Mouse (Mus musculus) brown adipose tissue, adult 24 weeks (tissue): ENCODE data around the gene Phf24. TPM values are rescaled to one million over a fixed set of nuclear protein-coding genes. Genes with fewer than 3 reads are reported as not detected.

Experiments used
- H3K27ac ChIP-seq: fragments of 200-500 bp; replicated peaks from 2 replicates; pipeline ENCODE4 v1.5.1; 2012; ENCODE audit warnings: low read depth, mild to moderate bottlenecking, low read length
- H3K4me1 ChIP-seq: fragments of 200-500 bp; 2 replicates; pipeline ENCODE4 v1.6.1; 2012; ENCODE audit warnings: low read length, mixed read lengths; ENCODE audit not compliant: control insufficient read depth, insufficient read depth, insufficient read length
- H3K4me3 ChIP-seq: fragments of 200-500 bp; 2 replicates; pipeline ENCODE4 v1.5.1; 2012; ENCODE audit warnings: low read depth, mild to moderate bottlenecking, low read length, moderate library complexity; ENCODE audit not compliant: insufficient read depth
- polyA plus RNA-seq: library from polyadenylated mRNA; stranded (reverse); fragments of >200 nt; gene quantifications from 2 replicates; pipeline ENCODE4 v1.2.4, GENCODE M21; 2012; ENCODE audit not compliant: missing spikeins, insufficient read depth, insufficient read length

Gene Phf24
- polyA plus RNA-seq, 1 experiment, result not detected

DNA sequence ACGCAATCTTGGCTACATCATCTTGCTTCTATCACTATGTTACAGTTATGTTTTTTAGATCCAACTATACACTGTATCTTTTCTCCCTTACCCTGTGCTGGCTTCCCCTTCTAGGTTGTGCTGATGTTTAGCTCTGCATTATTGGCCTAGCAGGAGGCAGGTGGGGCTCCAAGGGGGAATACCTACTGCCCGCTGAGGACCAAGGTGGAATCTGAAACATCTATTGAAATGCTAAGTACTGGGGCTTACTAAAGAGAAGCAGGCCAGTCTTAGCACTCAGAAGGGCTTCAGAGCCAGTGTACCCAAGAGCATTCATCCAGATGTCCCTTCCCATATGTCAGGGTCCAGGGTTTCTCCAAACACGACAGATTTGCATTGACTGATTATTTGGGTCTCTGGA, 17.5 kb upstream of the Phf24 start:
- Histone ChIP-seq H3K4me1 (no peaks in the 10 kb centered on the region), H3K4me3 (no peak overlapping the region), H3K27ac (no peak overlapping the region)

DNA sequence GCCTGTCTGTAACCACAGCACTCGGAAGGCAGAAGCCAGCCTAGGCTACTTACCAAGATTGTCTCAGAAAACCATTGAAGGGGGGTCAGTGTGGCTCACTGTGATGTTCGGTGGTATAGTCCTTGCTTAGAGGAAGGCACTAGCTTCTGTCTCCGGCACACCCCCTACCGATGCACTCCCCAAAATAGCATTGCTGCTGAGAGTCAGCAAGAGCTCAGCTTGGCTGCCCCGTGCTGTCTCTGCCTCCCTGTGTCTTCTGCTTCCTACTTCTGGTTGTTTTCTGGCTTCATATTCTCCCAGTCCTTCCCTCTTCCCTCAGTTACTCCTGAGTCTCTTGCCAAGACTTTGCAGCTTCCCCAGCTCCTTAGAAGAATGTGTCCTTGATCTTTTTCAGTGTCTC, 15.6 kb upstream of the Phf24 start:
- Histone ChIP-seq H3K4me3 (no peak overlapping the region), H3K27ac (no peak overlapping the region), H3K4me1 (no peaks in the 10 kb centered on the region)

DNA sequence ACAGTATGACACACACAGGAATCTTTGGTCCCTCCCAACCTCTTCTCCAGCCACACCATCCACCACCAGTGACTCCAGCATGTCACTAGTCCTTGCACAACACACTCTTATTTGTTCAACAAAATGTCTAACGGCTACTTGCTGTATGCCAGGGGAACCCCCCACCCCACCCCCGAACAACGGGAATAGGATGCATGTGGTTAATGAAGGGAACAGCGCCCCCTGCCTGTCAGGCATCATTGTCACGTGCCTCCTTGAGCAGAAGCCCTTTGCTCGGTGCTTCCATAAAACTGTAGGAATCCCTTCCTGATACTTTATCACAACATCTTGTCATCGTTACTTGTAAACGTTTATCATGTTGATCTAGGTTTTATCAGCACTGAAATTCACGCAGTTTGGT, 14.3 kb upstream of the Phf24 start:
- H3K27ac ChIP-seq, result no peak overlapping the region
- no peaks in the 10 kb centered on the region for H3K4me1 ChIP-seq
- H3K4me3 ChIP-seq, result no peak overlapping the region

DNA sequence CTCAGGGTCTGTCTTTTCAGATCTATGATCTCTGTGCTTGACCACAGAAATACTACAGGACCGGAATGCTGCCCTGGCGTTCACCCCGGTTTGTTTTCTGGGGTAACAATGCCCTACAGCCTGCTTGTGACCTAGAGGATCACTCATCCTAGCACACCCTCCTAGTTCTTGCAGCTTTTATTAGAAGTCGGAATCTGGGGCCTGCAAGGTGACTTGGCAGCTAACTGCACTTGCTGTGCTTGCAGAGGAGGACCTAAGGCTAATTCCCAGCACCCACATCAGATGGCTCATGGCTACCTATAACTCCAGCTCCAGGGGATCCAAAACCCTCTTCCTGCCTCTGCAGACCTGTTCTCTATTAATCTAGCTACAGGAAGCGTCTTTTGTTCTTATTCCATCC, 13.7 kb upstream of the Phf24 start:
- Histone ChIP-seq H3K4me3 (no peak overlapping the region), H3K4me1 (no peaks in the 10 kb centered on the region), H3K27ac (no peak overlapping the region)

DNA sequence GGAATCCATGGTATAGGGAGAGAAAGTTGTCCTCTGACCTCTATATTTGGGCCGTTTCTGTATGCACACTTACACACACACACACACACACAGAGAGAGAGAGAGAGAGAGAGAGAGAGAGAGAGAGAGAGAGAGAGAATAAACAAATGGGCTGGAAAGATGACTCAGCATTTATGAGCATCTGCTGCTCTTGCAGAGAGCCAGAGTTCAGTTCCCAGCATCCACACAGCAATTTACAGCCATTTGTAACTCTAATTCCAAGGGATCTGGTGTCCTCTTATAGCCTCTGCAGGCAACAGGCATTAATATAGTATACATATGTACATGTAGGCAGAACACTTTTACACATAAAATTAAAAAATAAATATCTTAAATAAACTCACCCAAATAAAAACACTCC, 12.5 kb upstream of the Phf24 start:
- no peaks in the 10 kb centered on the region for H3K4me1 ChIP-seq
- H3K27ac ChIP-seq, result no peak overlapping the region
- no peak overlapping the region for H3K4me3 ChIP-seq

DNA sequence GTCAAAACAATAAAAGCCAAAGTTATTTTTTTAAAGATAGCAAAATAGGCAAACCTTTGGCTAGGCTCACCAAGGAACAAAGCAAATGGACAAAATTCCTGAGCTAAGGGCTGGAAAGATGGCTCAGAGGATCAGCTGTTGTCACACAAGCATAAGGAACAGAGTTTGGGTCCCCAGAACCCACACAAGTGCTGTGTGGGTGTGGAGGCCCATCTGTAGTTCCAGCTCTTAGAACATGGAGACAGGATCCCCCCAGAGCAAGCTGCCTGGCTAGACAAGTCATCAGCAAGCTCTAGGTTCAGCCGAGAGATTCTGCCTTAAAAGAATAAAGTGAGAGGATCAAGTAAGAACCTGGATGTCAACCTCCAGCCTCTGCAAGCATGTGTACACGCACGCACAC, 11.9 kb upstream of the Phf24 start:
- no peak overlapping the region for H3K27ac ChIP-seq
- no peaks in the 10 kb centered on the region for H3K4me1 ChIP-seq
- no peak overlapping the region for H3K4me3 ChIP-seq

DNA sequence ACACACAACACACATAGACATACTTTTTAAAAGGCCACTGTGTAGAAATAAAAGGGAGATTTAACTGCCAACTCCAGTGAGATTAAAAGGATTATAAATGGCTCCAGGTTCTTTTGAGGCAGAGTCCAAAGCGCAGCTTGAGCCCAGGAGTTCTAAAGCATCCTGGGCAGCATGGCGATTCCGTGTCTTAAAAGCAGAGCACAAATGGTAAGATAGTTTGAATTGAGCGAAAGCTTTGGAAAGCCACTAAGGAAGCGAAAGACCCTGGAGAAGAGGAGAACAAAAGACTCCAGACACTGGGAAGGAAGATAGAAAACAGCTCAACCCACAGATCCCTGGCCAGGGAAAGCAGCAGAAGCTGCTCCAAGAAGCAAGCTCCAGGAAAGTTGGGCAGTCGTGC, 11.5 kb upstream of the Phf24 start:
- no peaks in the 10 kb centered on the region for H3K4me1 ChIP-seq
- H3K27ac ChIP-seq, result no peak overlapping the region
- no peak overlapping the region for H3K4me3 ChIP-seq

DNA sequence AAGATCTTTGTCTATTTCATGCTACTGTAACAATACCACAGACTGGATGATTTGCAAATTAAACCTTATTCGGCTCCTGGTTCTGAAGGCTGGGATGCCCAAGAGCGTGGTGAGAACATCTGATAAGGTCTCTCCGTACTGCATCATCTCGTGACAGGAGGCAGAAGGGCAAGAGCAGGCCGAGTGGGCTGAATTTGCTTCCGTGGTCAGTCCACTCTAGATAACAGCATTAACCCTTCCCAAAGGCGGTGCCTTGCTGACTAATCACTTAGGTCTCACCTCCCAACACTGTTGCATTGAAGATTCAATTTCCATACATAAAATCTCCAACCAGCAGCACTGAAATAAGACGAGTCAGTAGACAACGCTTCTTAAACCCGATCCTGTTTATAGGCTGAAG, 3.1 kb upstream of the Phf24 start:
- no peak overlapping the region for H3K27ac ChIP-seq
- H3K4me3 ChIP-seq, result no peak overlapping the region
- no peaks in the 10 kb centered on the region for H3K4me1 ChIP-seq

DNA sequence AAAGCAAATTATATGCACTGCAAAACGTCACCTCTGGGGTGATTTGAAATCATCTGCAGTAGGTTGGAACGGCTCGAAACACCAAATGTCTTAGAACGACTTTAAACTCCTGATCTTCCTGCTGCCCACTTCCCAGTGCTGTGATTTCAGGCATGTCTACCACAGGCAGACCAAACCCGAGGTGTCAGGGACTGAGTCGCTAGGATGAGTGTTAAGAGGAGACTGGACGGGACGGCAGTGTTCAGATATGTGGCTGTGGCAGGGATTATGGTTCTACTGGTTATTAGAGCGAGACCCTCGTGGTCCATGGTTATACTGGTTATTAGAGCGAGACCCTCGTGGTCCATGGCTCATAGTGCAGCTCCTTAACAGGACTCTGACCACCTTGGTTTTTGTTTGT, 1.1 kb upstream of the Phf24 start:
- H3K4me3 ChIP-seq, result no peak overlapping the region

DNA sequence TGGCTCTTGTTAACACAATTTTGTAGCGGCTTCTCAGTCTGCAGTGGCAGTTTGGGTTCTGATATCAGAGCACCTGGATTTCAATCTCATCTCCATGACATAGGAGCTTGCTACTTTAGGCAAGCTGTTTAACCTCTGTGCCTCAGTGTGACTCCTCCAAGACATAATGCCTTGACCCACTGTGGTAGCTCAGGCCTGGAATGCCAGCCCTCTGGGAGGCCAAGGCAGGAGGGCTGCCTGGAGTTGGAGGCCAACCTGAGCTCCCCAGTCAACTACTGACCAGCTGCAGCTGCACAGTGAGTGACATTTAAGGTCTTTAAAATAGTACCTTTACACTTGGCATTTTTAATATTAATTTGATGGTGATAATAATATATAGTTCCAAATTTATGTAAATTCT, 494 bp upstream of the Phf24 start:
- Histone ChIP-seq H3K4me3 (no peak overlapping the region), H3K27ac (no peak overlapping the region), H3K4me1 (no peaks in the 10 kb centered on the region)

More for the DNA sequence above, 1.1 kb upstream of the Phf24 start:
- Histone ChIP-seq H3K4me1 (no peaks in the 10 kb centered on the region), H3K27ac (no peak overlapping the region)

DNA sequence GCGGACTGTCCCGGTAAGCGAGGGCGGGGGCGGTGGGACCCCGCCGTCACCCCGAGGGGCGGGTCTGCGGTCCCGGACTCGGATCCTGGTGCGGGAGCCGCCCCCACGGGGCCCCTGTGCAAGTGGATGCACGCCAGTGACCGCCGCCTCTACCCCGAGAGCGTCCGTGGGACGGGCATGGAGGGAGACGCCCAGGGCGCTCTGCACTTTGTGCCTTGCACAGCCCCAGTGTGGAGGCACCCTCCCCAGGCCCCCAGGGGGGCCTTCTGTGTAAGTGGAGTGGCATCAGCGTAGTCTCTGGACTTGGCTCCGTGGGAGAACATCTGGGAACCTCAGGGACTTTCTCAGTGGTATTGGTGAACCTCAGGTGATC, 928 bp downstream of the Phf24 start:
- H3K27ac ChIP-seq, result no peak overlapping the region
- H3K4me1 ChIP-seq, result no peaks in the 10 kb centered on the region
- peak overlapping the region; percentile 58 for H3K4me3 ChIP-seq

DNA sequence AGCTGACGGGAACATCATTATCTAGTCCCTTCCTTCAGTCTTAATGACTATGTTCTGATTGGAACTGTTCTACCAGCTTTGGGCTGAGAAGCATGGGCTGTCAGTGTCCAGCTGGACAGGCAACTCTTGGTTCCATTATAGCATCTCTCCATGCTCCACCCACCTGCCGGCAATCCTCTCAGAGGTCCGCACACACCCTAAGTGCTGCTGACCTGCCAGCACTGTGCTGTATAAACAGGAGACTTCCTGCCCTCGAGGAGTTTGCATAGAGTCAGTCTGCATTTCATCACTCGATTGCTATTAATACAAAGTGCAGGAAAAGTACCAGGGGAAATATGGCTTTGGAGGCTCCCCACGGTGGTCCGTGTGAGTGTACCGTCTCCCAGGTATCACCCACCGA, 4.3 kb downstream of the Phf24 start:
- H3K4me1 ChIP-seq, result no peaks in the 10 kb centered on the region
- H3K27ac ChIP-seq, result no peak overlapping the region
- no peak overlapping the region for H3K4me3 ChIP-seq

DNA sequence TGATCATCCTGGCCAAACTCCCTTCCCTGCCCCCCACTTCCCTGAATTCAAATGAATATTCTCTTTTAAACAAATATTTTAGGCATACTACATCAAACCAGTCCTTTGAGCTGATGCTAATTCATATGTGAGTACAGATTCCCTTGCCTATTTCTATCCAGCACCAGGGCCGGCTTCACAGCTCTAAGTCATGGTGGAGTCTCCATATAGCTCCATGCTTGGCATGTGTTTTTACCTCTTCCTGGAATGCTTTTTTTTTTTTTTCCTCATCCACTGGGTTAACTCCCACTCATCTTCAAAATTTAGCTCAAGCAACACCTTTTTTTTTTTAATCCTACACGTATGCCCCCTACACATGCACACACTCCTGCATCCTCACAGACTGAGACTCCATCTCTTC, 5.1 kb downstream of the Phf24 start:
- Histone ChIP-seq H3K27ac (no peak overlapping the region), H3K4me3 (no peak overlapping the region), H3K4me1 (no peaks in the 10 kb centered on the region)

DNA sequence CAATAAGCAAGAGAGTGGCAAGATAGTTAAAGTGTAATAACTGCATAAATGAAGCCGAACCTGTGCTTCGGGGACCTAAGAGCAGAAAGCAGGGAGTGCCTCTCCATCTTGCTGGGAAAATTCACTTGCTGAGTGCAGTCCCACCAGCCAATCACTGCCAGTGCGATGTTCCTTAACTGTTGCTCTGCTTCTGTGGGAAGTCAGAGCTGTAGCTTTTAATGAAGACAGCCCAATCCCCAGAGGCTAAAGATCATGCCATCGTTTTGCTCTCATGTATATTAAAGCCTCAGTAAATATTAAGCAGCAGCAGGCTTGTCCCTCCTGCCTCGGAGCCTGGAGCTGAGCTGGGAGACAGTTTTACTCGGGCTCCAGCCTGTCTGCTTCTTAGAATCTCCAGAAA, 5.6 kb downstream of the Phf24 start:
- Histone ChIP-seq H3K4me3 (no peak overlapping the region), H3K27ac (no peak overlapping the region), H3K4me1 (no peaks in the 10 kb centered on the region)

DNA sequence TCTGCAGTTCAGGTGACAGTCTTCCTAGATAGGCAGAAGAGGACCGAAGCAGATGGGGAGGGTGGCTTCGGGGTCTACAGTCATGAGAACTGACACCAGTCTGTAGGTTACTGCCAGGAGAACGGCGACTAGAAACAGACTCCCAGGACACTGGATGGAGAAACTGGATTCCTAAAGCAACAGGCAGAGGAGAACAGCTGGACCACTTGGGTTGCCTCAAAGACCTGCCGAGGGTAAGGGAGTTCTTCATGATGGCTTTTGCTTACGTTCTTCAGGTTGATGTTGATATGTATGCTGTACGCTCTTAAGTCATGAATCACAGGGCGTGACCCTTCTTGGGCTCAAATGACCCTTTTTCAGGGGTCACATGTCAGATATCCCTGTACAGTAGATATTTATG, 6.0 kb downstream of the Phf24 start:
- Histone ChIP-seq H3K4me1 (no peaks in the 10 kb centered on the region), H3K27ac (no peak overlapping the region), H3K4me3 (no peak overlapping the region)

DNA sequence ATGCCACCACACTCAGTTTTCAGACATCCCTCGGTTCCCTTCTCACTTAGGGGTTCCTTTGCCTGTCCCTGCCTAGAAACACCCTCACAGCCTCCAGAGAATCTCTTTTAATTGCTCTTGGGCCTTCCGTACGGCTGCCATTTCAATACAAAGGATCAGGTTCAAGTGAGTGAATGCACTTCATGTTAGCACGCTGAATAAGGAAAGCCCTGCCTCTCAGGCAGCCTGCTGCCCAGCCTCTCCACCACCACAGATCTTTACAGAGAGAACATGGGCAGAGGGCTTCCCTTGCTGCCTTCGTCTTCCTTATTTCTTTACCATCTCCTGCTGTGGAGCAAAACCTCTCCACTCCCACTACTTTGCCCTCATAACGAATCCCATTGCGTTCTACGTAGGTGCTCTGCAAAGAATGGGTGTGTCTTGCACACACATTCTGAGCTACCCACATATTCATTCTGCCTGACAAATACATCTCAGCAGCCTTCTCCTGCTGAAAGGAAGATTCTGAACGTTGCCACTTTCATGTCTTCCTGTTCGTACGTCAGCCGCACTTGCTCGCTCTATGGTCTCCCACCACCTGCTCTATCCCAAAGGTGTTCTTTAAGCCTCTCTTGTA, 7.7 kb downstream of the Phf24 start:
- Histone ChIP-seq H3K4me1 (no peaks in the 10 kb centered on the region), H3K4me3 (no peak overlapping the region), H3K27ac (no peak overlapping the region)

DNA sequence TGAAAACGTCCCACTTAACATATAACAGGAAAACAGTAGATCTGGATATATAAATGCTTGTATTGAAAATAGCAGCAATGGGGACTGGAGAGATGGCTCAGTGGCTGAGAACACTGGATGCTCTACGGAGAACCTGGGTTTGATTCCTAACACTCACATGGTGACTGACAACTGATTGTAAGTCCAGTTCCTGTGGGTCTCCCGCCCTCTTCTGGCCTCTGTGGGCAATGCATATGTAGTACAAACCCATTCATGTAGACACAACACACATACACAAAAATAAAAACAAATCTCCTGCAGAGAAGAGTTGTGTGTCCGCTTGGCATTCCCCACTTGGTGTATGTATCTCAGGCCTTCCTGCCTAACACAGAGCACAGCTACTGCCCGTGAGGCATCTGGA, 11.7 kb downstream of the Phf24 start:
- Histone ChIP-seq H3K4me3 (no peak overlapping the region), H3K27ac (no peak overlapping the region)

More for the DNA sequence above, 11.7 kb downstream of the Phf24 start:
- no peaks in the 10 kb centered on the region for H3K4me1 ChIP-seq
